Comparison of ENCODE assay signal across 16 mouse cellular contexts in the genomic region with DNA sequence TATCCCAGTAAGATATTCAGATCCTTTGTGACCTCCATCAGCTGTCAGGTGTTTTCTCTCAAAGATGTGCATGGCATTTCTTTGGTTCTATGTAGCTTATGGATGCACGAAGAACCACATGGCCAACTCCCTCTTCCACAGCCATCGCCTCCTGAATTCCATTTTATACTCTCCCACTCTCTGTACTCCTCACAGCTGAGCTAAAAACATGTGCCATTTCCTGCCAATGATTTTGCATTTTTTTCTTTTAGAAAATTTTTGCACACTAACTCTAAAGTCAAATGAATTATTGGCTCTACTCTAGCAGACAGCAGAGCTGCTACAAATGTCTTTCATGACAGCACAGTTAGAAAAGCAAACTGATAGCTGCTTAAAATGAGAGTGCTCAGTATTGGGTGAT.
DNase-seq lines count a peak whose midpoint lies in the region; ATAC-seq and TF ChIP-seq lines count a peak whose summit lies in the region.
"Had no signal": no experiment of that assay in that cellular context is flagged by ENCODE, and none has a peak within 500 bp of the region (broad histone marks: within the 10 kb centered on the region; RNA-seq: fewer than 3 reads in every experiment).

No protein-coding gene starts in this region.

- DNase-seq in frontal cortex, postnatal 36 days (ENCODE audit: low spot score in 2 of 2) = peak; percentile 26 to 53
- DNase-seq in frontal cortex, postnatal 10 days (ENCODE audit: low spot score in 2 of 2) = no peak
- peak; percentile 57 for DNase-seq in midbrain, embryonic 11.5 days (ENCODE audit: low spot score, missing footprints)
- DNase-seq in midbrain, embryonic 10.5 days (ENCODE audit: low spot score) = no peak
- peak; percentile 68 for DNase-seq in layer of hippocampus, adult 9-11 months
- DNase-seq in midbrain, postnatal 0 days (ENCODE audit: low spot score) = no peak
- DNase-seq: adrenal gland, postnatal 25 days; cerebellum, adult 9-10 months; gastrocnemius, postnatal 14 days; heart, adult 2 months; liver, embryonic 13.5 days had no signal

- no peaks in the 10 kb centered on the region for H3K36me3 ChIP-seq in midbrain, embryonic 11.5 days (ENCODE audit: control insufficient read depth, insufficient read depth, low read length)
- H3K36me3 ChIP-seq in midbrain, embryonic 10.5 days = no peaks in the 10 kb centered on the region
- no peaks in the 10 kb centered on the region for H3K36me3 ChIP-seq in midbrain, postnatal 0 days (ENCODE audit: insufficient read depth, low read length)
- H3K36me3 ChIP-seq in heart, embryonic 11.5 days (ENCODE audit: control insufficient read depth, insufficient read depth, low read length) = no peaks in the 10 kb centered on the region
- H3K36me3 ChIP-seq: limb, embryonic 12.5 days; liver, embryonic 13.5 days had no signal

- no peaks in the 10 kb centered on the region for H3K27me3 ChIP-seq in midbrain, embryonic 11.5 days (ENCODE audit: control insufficient read depth, insufficient read depth, low read length)
- H3K27me3 ChIP-seq in midbrain, embryonic 10.5 days (ENCODE audit: low read depth, poor library complexity, severe bottlenecking) = no peaks in the 10 kb centered on the region
- no peaks in the 10 kb centered on the region for H3K27me3 ChIP-seq in midbrain, postnatal 0 days (ENCODE audit: insufficient read depth, low read length)
- no peaks in the 10 kb centered on the region for H3K27me3 ChIP-seq in heart, embryonic 11.5 days (ENCODE audit: control insufficient read depth, insufficient read depth, low read length)
- H3K27me3 ChIP-seq: limb, embryonic 12.5 days; liver, embryonic 13.5 days; Patski had no signal

- no peak for TF ChIP-seq CTCF in midbrain, postnatal 0 days (IDR thresholded peaks at IDR 0.05)

- H3K4me3 ChIP-seq in midbrain, embryonic 11.5 days (ENCODE audit: low read depth, low read length) = no peak overlapping the region
- H3K4me3 ChIP-seq in midbrain, embryonic 10.5 days = no peak overlapping the region
- H3K4me3 ChIP-seq in midbrain, postnatal 0 days (ENCODE audit: low read depth, low read length) = no peak overlapping the region
- H3K4me3 ChIP-seq in heart, embryonic 11.5 days (ENCODE audit: low read depth, low read length) = no peak overlapping the region
- H3K4me3 ChIP-seq: heart, adult 2 months; limb, embryonic 12.5 days; liver, embryonic 13.5 days had no signal

- H3K4me1 ChIP-seq in midbrain, embryonic 11.5 days (ENCODE audit: control insufficient read depth, insufficient read depth, low read length) = no peaks in the 10 kb centered on the region
- no peaks in the 10 kb centered on the region for H3K4me1 ChIP-seq in midbrain, embryonic 10.5 days
- peaks cover 9% of the 10 kb centered on the region for H3K4me1 ChIP-seq in midbrain, postnatal 0 days (ENCODE audit: insufficient read depth, low read length)
- H3K4me1 ChIP-seq in heart, embryonic 11.5 days (ENCODE audit: control insufficient read depth, insufficient read depth, low read length) = no peaks in the 10 kb centered on the region
- H3K4me1 ChIP-seq: limb, embryonic 12.5 days; liver, embryonic 13.5 days had no signal

- no peak overlapping the region for H3K27ac ChIP-seq in midbrain, embryonic 11.5 days (ENCODE audit: low read depth, low read length)
- no peak overlapping the region for H3K27ac ChIP-seq in midbrain, embryonic 10.5 days (replicated peaks)
- peak overlapping the region; percentile 70 for H3K27ac ChIP-seq in midbrain, postnatal 0 days (ENCODE audit: low read depth, low read length)
- no peak overlapping the region for H3K27ac ChIP-seq in heart, embryonic 11.5 days (ENCODE audit: low read depth, low read length)
- H3K27ac ChIP-seq: heart, adult 2 months; limb, embryonic 12.5 days; liver, embryonic 13.5 days had no signal

- no peak for ATAC-seq in midbrain, embryonic 11.5 days (ENCODE audit: low FRiP score)
- no peak for ATAC-seq in midbrain, postnatal 0 days (ENCODE audit: low FRiP score)
- ATAC-seq in heart, embryonic 11.5 days (replicated peaks; ENCODE audit: insufficient number of reproducible peaks, low FRiP score, low TSS enrichment) = no peak
- ATAC-seq: activated CD4-positive, CD25-positive, alpha-beta regulatory T cell, adult 4 months; intestine, embryonic 16.5 days; Patski had no signal

- WGBS in midbrain, embryonic 11.5 days = 95% methylated on average over 2 of the region's 2 CpGs
- 88% methylated on average over 2 of the region's 2 CpGs for WGBS in midbrain, embryonic 10.5 days
- WGBS in midbrain, postnatal 0 days = 67% methylated on average over 2 of the region's 2 CpGs
- WGBS in heart, embryonic 11.5 days (ENCODE audit: insufficient replicate concordance) = 82% methylated on average over 2 of the region's 2 CpGs

- H3K9ac ChIP-seq in midbrain, embryonic 11.5 days (ENCODE audit: low read length) = no peak overlapping the region
- no peak overlapping the region for H3K9ac ChIP-seq in midbrain, postnatal 0 days (replicated peaks; ENCODE audit: low read length, poor library complexity, severe bottlenecking)
- no peak overlapping the region for H3K9ac ChIP-seq in heart, embryonic 11.5 days (ENCODE audit: low read depth, low read length)
- H3K9ac ChIP-seq: limb, embryonic 12.5 days; liver, embryonic 13.5 days had no signal

- H3K9me3 ChIP-seq in midbrain, embryonic 11.5 days (ENCODE audit: control insufficient read depth, low read length) = no peaks in the 10 kb centered on the region
- H3K9me3 ChIP-seq in midbrain, embryonic 10.5 days (replicated peaks) = no peaks in the 10 kb centered on the region
- H3K9me3 ChIP-seq in midbrain, postnatal 0 days (ENCODE audit: low read length) = no peaks in the 10 kb centered on the region
- H3K9me3 ChIP-seq in heart, embryonic 11.5 days (replicated peaks; ENCODE audit: control insufficient read depth, low read length) = no peaks in the 10 kb centered on the region
- H3K9me3 ChIP-seq: limb, embryonic 12.5 days; liver, embryonic 13.5 days had no signal

- H3K4me2 ChIP-seq in midbrain, embryonic 11.5 days = no peak overlapping the region
- no peak overlapping the region for H3K4me2 ChIP-seq in midbrain, postnatal 0 days (ENCODE audit: low read depth, low read length, poor library complexity, severe bottlenecking)
- no peak overlapping the region for H3K4me2 ChIP-seq in heart, embryonic 11.5 days
- H3K4me2 ChIP-seq: limb, embryonic 12.5 days; liver, embryonic 13.5 days had no signal

Comparison
In these comparisons a context has a peak if more than half of its experiments do, and no peak if none do; other contexts are left out.
1. DNase-seq: peak in frontal cortex, postnatal 36 days (2 of 2), midbrain, embryonic 11.5 days (single experiment) and layer of hippocampus, adult 9-11 months (single experiment); none in frontal cortex, postnatal 10 days (0 of 2), midbrain, embryonic 10.5 days (single experiment) and midbrain, postnatal 0 days (single experiment).